Mouse (Mus musculus): ENCODE results near the gene Twist1. TPM values are rescaled to one million over a fixed set of nuclear protein-coding genes. Genes with fewer than 3 reads are reported as not detected.

Gene Twist1
- polyA plus RNA-seq, 1 experiment from 2014 or later, result 20.9 TPM

- no peaks in the 10 kb centered on the region for H3K9me3 ChIP-seq (ENCODE audit: control insufficient read depth, low read length)
- H3K4me1 ChIP-seq (ENCODE audit: control insufficient read depth, insufficient read depth, low read length), result peaks cover 20% of the 10 kb centered on the region
- H3K27me3 ChIP-seq (ENCODE audit: control insufficient read depth, insufficient read depth, low read length), result peaks cover 83% of the 10 kb centered on the region
- WGBS, result 2% methylated on average over 15 of the region's 15 CpGs
- DNase-seq (ENCODE audit: low spot score) (peak; percentile 34), ATAC-seq (ENCODE audit: insufficient read depth, low FRiP score, low TSS enrichment) (no peak)
- 0 out of 2 replicates have a peak overlapping the region, but pooled peaks have one; percentile 6 for H3K4me2 ChIP-seq (ENCODE audit: low read depth)
- H3K36me3 ChIP-seq (ENCODE audit: control insufficient read depth, insufficient read depth, low read length), result no peaks in the 10 kb centered on the region
- H3K27ac ChIP-seq (ENCODE audit: low read depth, low read length), result no peak overlapping the region
- H3K9ac ChIP-seq (ENCODE audit: low read length), result no peak overlapping the region
- no peak overlapping the region for H3K4me3 ChIP-seq (ENCODE audit: low read depth, low read length)
These were observed 6.3 kb downstream of the Twist1 start for GRCm38 (mm10) chr12:33963671-33964369.

- Histone ChIP-seq H3K4me3 (ENCODE audit: low read depth, low read length) (no peak overlapping the region), H3K9ac (ENCODE audit: low read length) (no peak overlapping the region), H3K27me3 (ENCODE audit: control insufficient read depth, insufficient read depth, low read length) (peaks cover 83% of the 10 kb centered on the region), H3K4me2 (ENCODE audit: low read depth) (no peak overlapping the region), H3K9me3 (ENCODE audit: control insufficient read depth, low read length) (no peaks in the 10 kb centered on the region), H3K4me1 (ENCODE audit: control insufficient read depth, insufficient read depth, low read length) (peaks cover 20% of the 10 kb centered on the region), H3K27ac (ENCODE audit: low read depth, low read length) (no peak overlapping the region), H3K36me3 (ENCODE audit: control insufficient read depth, insufficient read depth, low read length) (no peaks in the 10 kb centered on the region)
- ATAC-seq (ENCODE audit: insufficient read depth, low FRiP score, low TSS enrichment) (no peak), DNase-seq (ENCODE audit: low spot score) (peak; percentile 25)
- WGBS, result 0% methylated on average over 2 of the region's 2 CpGs
These were observed 7.0 kb downstream of the Twist1 start for GRCm38 (mm10) chr12:33964427-33964826.

GRCm38 (mm10) chr12:33965661-33966360, 8.3 kb downstream of the Twist1 start:
- Histone ChIP-seq H3K9ac (ENCODE audit: low read length) (no peak overlapping the region), H3K27ac (ENCODE audit: low read depth, low read length) (no peak overlapping the region), H3K4me3 (ENCODE audit: low read depth, low read length) (no peak overlapping the region), H3K36me3 (ENCODE audit: control insufficient read depth, insufficient read depth, low read length) (no peaks in the 10 kb centered on the region), H3K4me2 (ENCODE audit: low read depth) (no peak overlapping the region), H3K4me1 (ENCODE audit: control insufficient read depth, insufficient read depth, low read length) (peaks cover 20% of the 10 kb centered on the region), H3K27me3 (ENCODE audit: control insufficient read depth, insufficient read depth, low read length) (peaks cover 83% of the 10 kb centered on the region), H3K9me3 (ENCODE audit: control insufficient read depth, low read length) (no peaks in the 10 kb centered on the region)
- ATAC-seq (ENCODE audit: insufficient read depth, low FRiP score, low TSS enrichment) (no peak), DNase-seq (ENCODE audit: low spot score) (no peak)
- WGBS, result 2% methylated on average over 5 of the region's 5 CpGs

- DNase-seq (ENCODE audit: low spot score) (peak; percentile 68), ATAC-seq (ENCODE audit: insufficient read depth, low FRiP score, low TSS enrichment) (0 out of 2 replicates have a peak, but pooled peaks have one; percentile 13)
- peaks cover 79% of the 10 kb centered on the region for H3K27me3 ChIP-seq (ENCODE audit: control insufficient read depth, insufficient read depth, low read length)
- no peaks in the 10 kb centered on the region for H3K36me3 ChIP-seq (ENCODE audit: control insufficient read depth, insufficient read depth, low read length)
- H3K4me2 ChIP-seq (ENCODE audit: low read depth), result peak overlapping the region; percentile 41
- under 1% methylated on average over 35 of the region's 35 CpGs for WGBS
- H3K4me3 ChIP-seq (ENCODE audit: low read depth, low read length), result peak overlapping the region; percentile 11; the same call in 1 of the 2 replicates
- H3K27ac ChIP-seq (ENCODE audit: low read depth, low read length), result 0 out of 2 replicates have a peak overlapping the region, but pooled peaks have one; percentile 39
- no peak overlapping the region for H3K9ac ChIP-seq (ENCODE audit: low read length)
- H3K4me1 ChIP-seq (ENCODE audit: control insufficient read depth, insufficient read depth, low read length), result peaks cover 20% of the 10 kb centered on the region
- H3K9me3 ChIP-seq (ENCODE audit: control insufficient read depth, low read length), result no peaks in the 10 kb centered on the region
These were observed 9.3 kb downstream of the Twist1 start for GRCm38 (mm10) chr12:33966490-33967415.

GRCm38 (mm10) chr12:33967514-33967913, 10.0 kb downstream of the Twist1 start:
- Histone ChIP-seq H3K36me3 (ENCODE audit: control insufficient read depth, insufficient read depth, low read length) (no peaks in the 10 kb centered on the region), H3K9me3 (ENCODE audit: control insufficient read depth, low read length) (no peaks in the 10 kb centered on the region), H3K4me2 (ENCODE audit: low read depth) (peak overlapping the region; percentile 41), H3K27me3 (ENCODE audit: control insufficient read depth, insufficient read depth, low read length) (peaks cover 71% of the 10 kb centered on the region), H3K4me3 (ENCODE audit: low read depth, low read length) (peak overlapping the region; percentile 11), H3K9ac (ENCODE audit: low read length) (no peak overlapping the region; the same call in 1 of the 2 replicates), H3K27ac (ENCODE audit: low read depth, low read length) (no peak overlapping the region), H3K4me1 (ENCODE audit: control insufficient read depth, insufficient read depth, low read length) (peaks cover 17% of the 10 kb centered on the region)
- 0% methylated on average over 21 of the region's 21 CpGs for WGBS
- DNase-seq (ENCODE audit: low spot score), result no peak
- peak; percentile 64 for ATAC-seq (ENCODE audit: insufficient read depth, low FRiP score, low TSS enrichment)

GRCm38 (mm10) chr12:33968041-33968897, 10.8 kb downstream of the Twist1 start:
- ATAC-seq (ENCODE audit: insufficient read depth, low FRiP score, low TSS enrichment) (no peak), DNase-seq (ENCODE audit: low spot score) (peak; percentile 49)
- peaks cover 12% of the 10 kb centered on the region for H3K4me1 ChIP-seq (ENCODE audit: control insufficient read depth, insufficient read depth, low read length)
- H3K9me3 ChIP-seq (ENCODE audit: control insufficient read depth, low read length), result no peaks in the 10 kb centered on the region
- H3K4me2 ChIP-seq (ENCODE audit: low read depth), result peak overlapping the region; percentile 41
- H3K27me3 ChIP-seq (ENCODE audit: control insufficient read depth, insufficient read depth, low read length), result peaks cover 64% of the 10 kb centered on the region
- H3K9ac ChIP-seq (ENCODE audit: low read length), result no peak overlapping the region
- H3K4me3 ChIP-seq (ENCODE audit: low read depth, low read length), result peak overlapping the region; percentile 14
- WGBS, result under 1% methylated on average over 37 of the region's 37 CpGs
- H3K27ac ChIP-seq (ENCODE audit: low read depth, low read length), result no peak overlapping the region
- H3K36me3 ChIP-seq (ENCODE audit: control insufficient read depth, insufficient read depth, low read length), result no peaks in the 10 kb centered on the region

- Histone ChIP-seq H3K4me2 (ENCODE audit: low read depth) (no peak overlapping the region), H3K4me3 (ENCODE audit: low read depth, low read length) (no peak overlapping the region), H3K27me3 (ENCODE audit: control insufficient read depth, insufficient read depth, low read length) (peaks cover 58% of the 10 kb centered on the region), H3K4me1 (ENCODE audit: control insufficient read depth, insufficient read depth, low read length) (peaks cover 12% of the 10 kb centered on the region), H3K36me3 (ENCODE audit: control insufficient read depth, insufficient read depth, low read length) (no peaks in the 10 kb centered on the region), H3K9ac (ENCODE audit: low read length) (no peak overlapping the region), H3K27ac (ENCODE audit: low read depth, low read length) (no peak overlapping the region), H3K9me3 (ENCODE audit: control insufficient read depth, low read length) (no peaks in the 10 kb centered on the region)
- WGBS, result 7% methylated on average over 4 of the region's 4 CpGs
- DNase-seq (ENCODE audit: low spot score) (peak; percentile 23), ATAC-seq (ENCODE audit: insufficient read depth, low FRiP score, low TSS enrichment) (no peak)
These were observed 11.4 kb downstream of the Twist1 start for GRCm38 (mm10) chr12:33968898-33969178.

GRCm38 (mm10) chr12:33980159-33980558, 22.7 kb downstream of the Twist1 start:
- H3K9ac ChIP-seq (ENCODE audit: low read length), result no peak overlapping the region
- H3K4me2 ChIP-seq (ENCODE audit: low read depth), result no peak overlapping the region
- no peak for DNase-seq (ENCODE audit: low spot score)
- no peaks in the 10 kb centered on the region for H3K36me3 ChIP-seq (ENCODE audit: control insufficient read depth, insufficient read depth, low read length)
- H3K27me3 ChIP-seq (ENCODE audit: control insufficient read depth, insufficient read depth, low read length), result no peaks in the 10 kb centered on the region
- no peaks in the 10 kb centered on the region for H3K9me3 ChIP-seq (ENCODE audit: control insufficient read depth, low read length)
- no peak overlapping the region for H3K4me3 ChIP-seq (ENCODE audit: low read depth, low read length)
- H3K4me1 ChIP-seq (ENCODE audit: control insufficient read depth, insufficient read depth, low read length), result no peaks in the 10 kb centered on the region; the same call in 1 of the 2 replicates
- no peak for ATAC-seq (ENCODE audit: insufficient read depth, low FRiP score, low TSS enrichment)
- no peak overlapping the region for H3K27ac ChIP-seq (ENCODE audit: low read depth, low read length)
- WGBS, result 81% methylated on average over 4 of the region's 4 CpGs
